Mouse (Mus musculus) stomach, embryonic 16.5 days (tissue): Measurements from ENCODE around the gene Olfr1057. TPM values are rescaled to one million over a fixed set of nuclear protein-coding genes. Genes with fewer than 3 reads are reported as not detected.
"Not testable (repeated sequence)": the region's sequence is repeated elsewhere in the genome, so short reads cannot be mapped to it uniquely, and the experiment has no call there.

ENCODE experiments used
- ATAC-seq: fragments of 200-750 bp; cut with Nextera tagmentation; 2 replicates; pipeline ENCODE4 v1.8.0; 2017; ENCODE audit warnings: moderate number of reproducible peaks, moderate TSS enrichment; ENCODE audit not compliant: insufficient read depth, low FRiP score
- H3K27ac ChIP-seq: fragments of 300-500 bp; sonication (generic); 2 replicates; pipeline ENCODE4 v1.5.1; 2014; ENCODE audit warnings: low read length
- H3K27me3 ChIP-seq: fragments of 300-500 bp; sonication (generic); 2 replicates; pipeline ENCODE4 v1.6.1; 2014; ENCODE audit warnings: low read length, control low read depth, mixed read lengths; ENCODE audit not compliant: control insufficient read depth, insufficient read depth
- H3K36me3 ChIP-seq: fragments of 300-500 bp; sonication (generic); 2 replicates; pipeline ENCODE4 v1.6.1; 2014; ENCODE audit warnings: low read length; ENCODE audit not compliant: control insufficient read depth, insufficient read depth
- H3K4me1 ChIP-seq: fragments of 300-500 bp; sonication (generic); 2 replicates; pipeline ENCODE4 v1.6.1; 2014; ENCODE audit warnings: low read length, control low read depth, mixed read lengths; ENCODE audit not compliant: control insufficient read depth, insufficient read depth
- H3K4me2 ChIP-seq: fragments of 300-500 bp; sonication (generic); 2 replicates; pipeline ENCODE4 v1.6.1; 2014; ENCODE audit warnings: low read depth, low read length, mixed read lengths
- H3K4me3 ChIP-seq: fragments of 300-500 bp; sonication (generic); replicated peaks from 2 replicates; pipeline ENCODE4 v1.5.1; 2014; ENCODE audit warnings: mild to moderate bottlenecking, low read length
- H3K9ac ChIP-seq: fragments of 300-500 bp; sonication (generic); 2 replicates; pipeline ENCODE4 v1.6.1; 2014; ENCODE audit warnings: low read length
- H3K9me3 ChIP-seq: fragments of 300-500 bp; sonication (generic); replicated peaks from 2 replicates; pipeline ENCODE4 v1.6.1; 2016; ENCODE audit warnings: low read length, control low read depth; ENCODE audit not compliant: control insufficient read depth
- WGBS: fragments of 180-500 bp; shearing (Covaris S2); extraction: QIAGEN DNeasy Blood & Tissue Kit; methylation state at CpG from one replicate; pipeline ENCODE4 v1.1.7; 2014; 5-methylcytosine and 5-hydroxymethylcytosine counted together
- polyA plus RNA-seq: library from polyadenylated mRNA; unstranded; fragments of >200 nt; fragmentation: Nextera tagmentation; extraction: Ambion mirVana; gene quantifications from 2 replicates; pipeline ENCODE4 v1.2.1, GENCODE M21; 2015

Olfr1057 gene
- not detected in 2 replicates for polyA plus RNA-seq

GRCm38 (mm10) chr2:86378293-86378692 is at the start of gene Olfr1057:
Gene Olfr1057, minus strand, starts transcription at chr2:86378393.
- Histone ChIP-seq H3K4me1 (no peaks in the 10 kb centered on the region), H3K4me3 (no peak within 1 kb of the TSS), H3K9ac (no peak within 1 kb of the TSS), H3K4me2 (no peak within 1 kb of the TSS), H3K36me3 (no peaks in the 10 kb centered on the region), H3K27ac (no peak within 1 kb of the TSS), H3K9me3 (no peaks in the 10 kb centered on the region), H3K27me3 (no peaks in the 10 kb centered on the region)
- no peak for ATAC-seq

- not testable (repeated sequence) for H3K9ac ChIP-seq, ATAC-seq, H3K4me1 ChIP-seq, H3K4me2 ChIP-seq, H3K27ac ChIP-seq, H3K9me3 ChIP-seq, H3K36me3 ChIP-seq, H3K4me3 ChIP-seq, H3K27me3 ChIP-seq
These were observed 48.5 kb upstream of the Olfr1057 start, which contains the start of gene Olfr1062 for GRCm38 (mm10) chr2:86426649-86427048. Gene Olfr1062, minus strand, starts transcription at chr2:86426749.

GRCm38 (mm10) chr2:86413950-86414349 is 35.8 kb upstream of the Olfr1057 start, which contains the start of gene Olfr1061:
Gene Olfr1061, minus strand, starts transcription at chr2:86414050.
- H3K9ac ChIP-seq, result no peak within 1 kb of the TSS
- no peaks in the 10 kb centered on the region for H3K27me3 ChIP-seq
- no peak within 1 kb of the TSS for H3K4me3 ChIP-seq
- H3K9me3 ChIP-seq, result no peaks in the 10 kb centered on the region
- H3K4me2 ChIP-seq, result no peak within 1 kb of the TSS
- no peaks in the 10 kb centered on the region for H3K4me1 ChIP-seq
- no peaks in the 10 kb centered on the region for H3K36me3 ChIP-seq
- ATAC-seq, result no peak
- H3K27ac ChIP-seq, result no peak within 1 kb of the TSS
- WGBS, result 73% methylated on average over 1 of the region's 1 CpGs

GRCm38 (mm10) chr2:86395114-86395513 is 16.9 kb upstream of the Olfr1057 start:
- H3K4me2 ChIP-seq, result no peak overlapping the region
- no peaks in the 10 kb centered on the region for H3K9me3 ChIP-seq
- H3K4me1 ChIP-seq, result no peaks in the 10 kb centered on the region
- H3K27ac ChIP-seq, result no peak overlapping the region
- 84% methylated on average over 2 of the region's 2 CpGs for WGBS
- no peak overlapping the region for H3K4me3 ChIP-seq
- no peak for ATAC-seq
- H3K27me3 ChIP-seq, result no peaks in the 10 kb centered on the region
- H3K36me3 ChIP-seq, result no peaks in the 10 kb centered on the region
- H3K9ac ChIP-seq, result no peak overlapping the region

GRCm38 (mm10) chr2:86388461-86388860 is 10.3 kb upstream of the Olfr1057 start, which contains the start of gene Olfr1058:
Gene Olfr1058, minus strand, starts transcription at chr2:86388561.
- H3K4me1 ChIP-seq, H3K4me2 ChIP-seq, ATAC-seq, H3K4me3 ChIP-seq, H3K27ac ChIP-seq, H3K27me3 ChIP-seq, H3K36me3 ChIP-seq, H3K9me3 ChIP-seq, H3K9ac ChIP-seq: not testable (repeated sequence)

DNA sequence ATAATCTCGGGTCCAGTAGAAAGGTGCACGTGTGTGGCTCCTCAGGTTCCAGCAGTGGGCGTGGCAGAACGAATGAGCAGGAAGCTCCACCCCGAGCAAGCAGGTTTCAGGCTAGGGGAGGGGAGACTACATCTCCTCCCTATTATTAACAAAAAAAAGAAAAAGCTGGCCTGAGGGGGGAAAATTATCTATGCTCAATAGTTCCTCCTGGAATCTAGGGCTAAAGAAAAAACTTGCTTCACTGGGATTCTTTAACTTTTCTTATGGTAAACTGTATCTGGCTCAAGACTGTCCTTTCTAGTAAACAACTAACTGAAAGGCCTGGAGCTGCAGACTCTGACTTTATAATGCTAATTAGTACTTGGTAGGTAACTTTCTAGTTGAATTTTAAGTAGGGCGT is 11.9 kb downstream of the Olfr1057 start:
- ATAC-seq, result not testable (repeated sequence)

DNA sequence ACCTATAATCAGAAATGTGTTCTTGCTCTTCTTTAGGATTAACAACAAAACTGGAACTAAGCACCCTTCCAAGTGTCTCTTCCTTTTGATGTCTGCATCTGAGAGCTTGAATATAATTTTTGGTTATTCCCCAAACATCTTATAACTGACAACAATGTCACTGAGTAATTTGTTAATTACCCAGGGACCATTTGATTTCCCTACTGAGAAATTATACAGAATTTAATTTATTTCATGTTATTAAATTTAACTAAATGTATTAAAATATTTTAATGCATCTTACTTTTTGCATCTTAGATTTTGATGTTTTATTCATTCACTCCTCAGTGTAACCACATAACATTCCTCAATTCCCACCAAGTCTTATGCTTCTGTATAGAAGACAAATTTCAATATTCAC is 15.8 kb downstream of the Olfr1057 start, which contains the start of gene Olfr1056:
Gene Olfr1056, minus strand, starts transcription at position 101 of the 400 bp plus-strand sequence.
- H3K4me2 ChIP-seq, result no peak within 1 kb of the TSS
- H3K4me1 ChIP-seq, result no peaks in the 10 kb centered on the region
- no peaks in the 10 kb centered on the region for H3K9me3 ChIP-seq
- no peak for ATAC-seq
- H3K27me3 ChIP-seq, result no peaks in the 10 kb centered on the region
- no peaks in the 10 kb centered on the region for H3K36me3 ChIP-seq
- no peak within 1 kb of the TSS for H3K27ac ChIP-seq
- H3K9ac ChIP-seq, result no peak within 1 kb of the TSS
- H3K4me3 ChIP-seq, result no peak within 1 kb of the TSS

More for the DNA sequence above, 11.9 kb downstream of the Olfr1057 start:
- H3K36me3 ChIP-seq, H3K27ac ChIP-seq, H3K4me2 ChIP-seq, H3K4me1 ChIP-seq, H3K27me3 ChIP-seq, H3K9me3 ChIP-seq, H3K4me3 ChIP-seq, H3K9ac ChIP-seq: not testable (repeated sequence)
- WGBS, result 67% methylated on average over 1 of the region's 6 CpGs

DNA sequence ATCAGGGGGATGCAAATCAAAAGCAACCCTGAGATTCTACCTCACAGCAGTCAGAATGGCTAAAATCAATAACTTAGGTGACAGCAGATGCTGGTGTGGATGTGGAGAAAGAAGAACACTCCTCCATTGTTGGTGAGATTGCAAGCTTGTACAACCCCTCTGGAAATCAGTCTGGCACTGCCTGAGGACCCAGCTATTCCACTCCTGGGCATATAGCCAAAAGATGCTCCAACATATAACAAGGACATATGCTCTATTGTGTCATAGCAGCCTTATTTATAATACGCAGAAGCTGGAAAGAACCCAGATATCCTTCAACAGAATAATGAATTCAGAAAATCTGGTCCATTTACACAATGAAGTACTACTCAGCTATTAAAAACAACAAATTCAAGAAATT is 26.4 kb downstream of the Olfr1057 start:
- H3K27ac ChIP-seq, H3K4me1 ChIP-seq, H3K9ac ChIP-seq, H3K4me2 ChIP-seq, H3K4me3 ChIP-seq, H3K27me3 ChIP-seq, ATAC-seq, H3K9me3 ChIP-seq, H3K36me3 ChIP-seq: not testable (repeated sequence)
- WGBS, result 81% methylated on average over 1 of the region's 1 CpGs

GRCm38 (mm10) chr2:86350184-86350583 is 28.0 kb downstream of the Olfr1057 start, which contains the start of gene Olfr1055:
Gene Olfr1055, minus strand, starts transcription at chr2:86350284.
- Histone ChIP-seq H3K4me2 (no peak within 1 kb of the TSS), H3K4me3 (no peak within 1 kb of the TSS), H3K36me3 (no peaks in the 10 kb centered on the region), H3K4me1 (no peaks in the 10 kb centered on the region), H3K9me3 (no peaks in the 10 kb centered on the region), H3K27ac (no peak within 1 kb of the TSS), H3K27me3 (no peaks in the 10 kb centered on the region), H3K9ac (no peak within 1 kb of the TSS)
- ATAC-seq, result no peak
- 85% methylated on average over 5 of the region's 5 CpGs for WGBS

DNA sequence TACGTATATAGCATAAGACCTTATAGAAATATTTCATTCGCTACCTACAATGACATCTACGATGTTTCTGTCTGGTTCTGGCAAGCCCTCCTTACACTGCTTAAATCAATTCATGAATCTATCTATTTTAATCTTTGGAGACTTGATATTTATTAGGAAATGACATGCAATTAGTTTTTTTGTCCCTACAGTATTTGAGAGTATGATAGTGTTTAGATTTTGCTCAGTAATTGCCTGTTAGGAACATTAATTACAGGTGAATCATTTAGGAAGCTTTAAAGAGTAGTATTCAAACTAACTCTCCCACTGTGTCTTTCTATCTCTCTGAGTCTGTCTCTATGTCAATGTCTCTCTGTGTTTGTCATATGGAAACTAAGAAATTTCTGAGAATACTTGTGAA is 42.9 kb downstream of the Olfr1057 start, which contains the start of gene Olfr1054:
Gene Olfr1054, minus strand, starts transcription at position 101 of the 400 bp plus-strand sequence.
- Histone ChIP-seq H3K27ac (no peak within 1 kb of the TSS), H3K4me1 (no peaks in the 10 kb centered on the region), H3K9ac (no peak within 1 kb of the TSS), H3K27me3 (no peaks in the 10 kb centered on the region), H3K36me3 (no peaks in the 10 kb centered on the region), H3K4me3 (no peak within 1 kb of the TSS), H3K4me2 (no peak within 1 kb of the TSS), H3K9me3 (no peaks in the 10 kb centered on the region)
- WGBS, result 82% methylated on average over 3 of the region's 3 CpGs
- no peak for ATAC-seq
